Mouse (Mus musculus): ENCODE results near the gene Hepacam.

DNA sequence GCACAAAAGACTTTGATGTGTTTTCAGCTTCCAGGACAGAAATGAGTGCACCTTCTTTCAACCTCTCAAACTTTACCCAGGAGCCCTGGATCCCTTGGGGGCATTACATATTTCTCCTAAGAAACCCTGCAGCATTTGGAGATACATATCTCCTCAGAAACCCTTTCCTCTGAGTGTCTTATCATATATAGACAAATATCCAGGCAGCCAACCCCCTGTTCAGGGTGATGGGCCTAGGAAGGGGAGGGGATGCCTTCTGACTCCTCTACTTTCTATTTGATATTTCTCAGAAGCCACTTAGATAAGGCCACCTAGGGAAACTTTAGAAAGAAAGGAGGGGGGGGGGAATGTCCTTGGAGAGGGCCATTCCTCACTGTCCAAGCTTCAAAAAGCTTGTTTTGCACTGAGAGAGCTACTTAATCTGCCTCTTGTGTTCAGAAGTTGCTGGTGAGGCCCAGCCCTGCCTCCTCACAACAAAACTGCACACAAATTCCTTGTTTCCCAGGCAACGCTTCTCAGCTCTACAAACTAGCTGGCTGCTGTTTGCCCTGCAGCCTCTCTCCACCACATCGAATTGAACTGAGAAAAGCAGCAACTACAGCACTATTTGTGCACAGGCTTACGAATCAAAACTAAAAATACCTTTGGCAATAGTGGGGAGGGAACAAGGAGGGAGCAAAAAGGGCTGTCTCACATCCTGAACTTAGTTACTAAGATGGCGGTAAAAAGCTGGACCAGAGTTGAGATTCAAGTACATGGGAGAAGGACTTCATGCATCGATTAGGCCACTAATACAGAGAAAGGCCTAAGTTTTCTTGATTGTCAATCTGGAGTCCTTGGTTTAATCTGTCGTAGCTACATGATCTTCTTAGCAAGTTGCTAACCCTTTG, 7.6 kb upstream of the Hepacam start:
- TF ChIP-seq CTCF (conservative IDR thresholded peaks at IDR 0.05; ENCODE audit: insufficient read depth, insufficient read length, low read depth, low read length) (no peak), POLR2A (IDR thresholded peaks at IDR 0.05; ENCODE audit: low read depth, low read length) (no peak)
